Mouse (Mus musculus) G1E (cell line): ENCODE measurements around the gene Slit1.

ENCODE experiments used
- CTCF ChIP-seq: IDR thresholded peaks from 2 replicates; pipeline ENCODE4 v1.5.1; 2012; ENCODE audit warnings: low read depth, low read length, inconsistent platforms, mixed read lengths
- GATA1 ChIP-seq: IDR thresholded peaks from 2 replicates; pipeline ENCODE4 v1.6.1; 2012; ENCODE audit warnings: borderline replicate concordance, low read length, inconsistent platforms, mixed read lengths
- GATA2 ChIP-seq: IDR thresholded peaks from 2 replicates; pipeline ENCODE4 v1.6.1; 2012; ENCODE audit warnings: low read depth, low read length, inconsistent platforms, borderline replicate concordance
- POLR2AphosphoS5 ChIP-seq: IDR thresholded peaks from 2 replicates; pipeline ENCODE4 v1.6.1; 2012; ENCODE audit warnings: low read depth, low read length, inconsistent platforms; ENCODE audit not compliant: insufficient replicate concordance
- TAL1 ChIP-seq: conservative IDR thresholded peaks from 2 replicates; pipeline ENCODE4 v1.6.1; 2012; ENCODE audit warnings: low read depth, low read length, inconsistent platforms, mixed read lengths

DNA sequence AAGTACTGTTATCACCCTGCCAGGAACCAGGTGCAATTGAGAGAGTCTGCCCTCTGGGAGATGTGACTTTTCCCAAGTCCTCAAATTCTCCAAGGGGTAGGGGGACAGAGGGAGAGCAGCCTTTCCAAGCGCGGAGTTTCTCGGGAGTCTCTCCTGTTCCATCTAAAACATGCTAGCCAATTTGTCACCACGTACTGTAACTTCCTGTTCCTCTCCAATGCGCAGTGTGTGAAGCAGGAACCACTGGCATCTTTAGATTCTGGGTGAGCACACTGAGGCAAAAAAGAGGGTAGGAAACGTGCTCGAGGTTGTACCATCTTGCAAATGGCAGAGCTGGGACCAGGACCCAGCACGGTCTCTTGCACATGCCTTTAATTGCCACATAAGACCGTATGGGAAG is 47.0 kb downstream of the Slit1 start:
- TF ChIP-seq CTCF (no peak), GATA1 (no peak), TAL1 (no peak), POLR2AphosphoS5 (no peak), GATA2 (no peak)
